Mouse (Mus musculus) heart, adult 2 months (tissue): ENCODE results near the gene Car14.

ENCODE experiments used
- CTCF ChIP-seq: fragments of 200-600 bp; IDR thresholded peaks from 2 replicates; pipeline ENCODE4 v1.8.1; 2022; ENCODE audit warnings: antibody characterized with exemption, mild to moderate bottlenecking, moderate library complexity
- POLR2A ChIP-seq: fragments of 200-500 bp; IDR thresholded peaks from 2 replicates; pipeline ENCODE4 v1.6.1; 2011; ENCODE audit warnings: mild to moderate bottlenecking, low read depth, low read length, control low read depth; ENCODE audit not compliant: insufficient read depth

- TF ChIP-seq POLR2A (no peak), CTCF (no peak)
Measured at GRCm38 (mm10) chr3:95924185-95924584, 19.7 kb upstream of the Car14 start.
